Mouse (Mus musculus) thymus, adult 2 months (tissue): ENCODE measurements around the gene Ccdc61.
"Not testable (repeated sequence)": the region's sequence is repeated elsewhere in the genome, so short reads cannot be mapped to it uniquely, and the experiment has no call there.

Experiments used
- CTCF ChIP-seq: fragments of 200-500 bp; IDR thresholded peaks from 2 replicates; pipeline ENCODE4 v1.5.1; 2012; ENCODE audit warnings: mild to moderate bottlenecking, control low read depth, low read length, moderate library complexity, borderline replicate concordance; ENCODE audit not compliant: control insufficient read depth, poor library complexity, insufficient read depth; ENCODE audit errors: extremely low read depth
- POLR2A ChIP-seq: fragments of 200-500 bp; IDR thresholded peaks from 2 replicates; pipeline ENCODE4 v1.6.1; 2012; ENCODE audit warnings: mild to moderate bottlenecking, low read length, control low read depth, moderate library complexity; ENCODE audit not compliant: control insufficient read depth, poor library complexity, insufficient read depth; ENCODE audit errors: extremely low read depth

GRCm38 (mm10) chr7:18871031-18871430 lies 39.2 kb downstream of the Ccdc61 start, which contains the start of gene Pglyrp1:
- not testable (repeated sequence) for TF ChIP-seq CTCF, POLR2A
